Mouse (Mus musculus) stomach, embryonic 16.5 days (tissue): ENCODE measurements around the gene Ncf4. TPM values are rescaled to one million over a fixed set of nuclear protein-coding genes. Genes with fewer than 3 reads are reported as not detected.
A peak's percentile ranks its signal among the peaks of the same experiment; 100 is the strongest.

Source experiments
- ATAC-seq: fragments of 200-750 bp; cut with Nextera tagmentation; 2 replicates; pipeline ENCODE4 v1.8.0; 2017; ENCODE audit warnings: moderate number of reproducible peaks, moderate TSS enrichment; ENCODE audit not compliant: insufficient read depth, low FRiP score
- H3K27ac ChIP-seq: fragments of 300-500 bp; sonication (generic); 2 replicates; pipeline ENCODE4 v1.5.1; 2014; ENCODE audit warnings: low read length
- H3K27me3 ChIP-seq: fragments of 300-500 bp; sonication (generic); 2 replicates; pipeline ENCODE4 v1.6.1; 2014; ENCODE audit warnings: low read length, control low read depth, mixed read lengths; ENCODE audit not compliant: control insufficient read depth, insufficient read depth
- H3K36me3 ChIP-seq: fragments of 300-500 bp; sonication (generic); 2 replicates; pipeline ENCODE4 v1.6.1; 2014; ENCODE audit warnings: low read length; ENCODE audit not compliant: control insufficient read depth, insufficient read depth
- H3K4me1 ChIP-seq: fragments of 300-500 bp; sonication (generic); 2 replicates; pipeline ENCODE4 v1.6.1; 2014; ENCODE audit warnings: low read length, control low read depth, mixed read lengths; ENCODE audit not compliant: control insufficient read depth, insufficient read depth
- H3K4me2 ChIP-seq: fragments of 300-500 bp; sonication (generic); 2 replicates; pipeline ENCODE4 v1.6.1; 2014; ENCODE audit warnings: low read depth, low read length, mixed read lengths
- H3K4me3 ChIP-seq: fragments of 300-500 bp; sonication (generic); replicated peaks from 2 replicates; pipeline ENCODE4 v1.5.1; 2014; ENCODE audit warnings: mild to moderate bottlenecking, low read length
- H3K9ac ChIP-seq: fragments of 300-500 bp; sonication (generic); 2 replicates; pipeline ENCODE4 v1.6.1; 2014; ENCODE audit warnings: low read length
- H3K9me3 ChIP-seq: fragments of 300-500 bp; sonication (generic); replicated peaks from 2 replicates; pipeline ENCODE4 v1.6.1; 2016; ENCODE audit warnings: low read length, control low read depth; ENCODE audit not compliant: control insufficient read depth
- WGBS: fragments of 180-500 bp; shearing (Covaris S2); extraction: QIAGEN DNeasy Blood & Tissue Kit; methylation state at CpG from one replicate; pipeline ENCODE4 v1.1.7; 2014; 5-methylcytosine and 5-hydroxymethylcytosine counted together
- polyA plus RNA-seq: library from polyadenylated mRNA; unstranded; fragments of >200 nt; fragmentation: Nextera tagmentation; extraction: Ambion mirVana; gene quantifications from 2 replicates; pipeline ENCODE4 v1.2.1, GENCODE M21; 2015

Ncf4 gene
- polyA plus RNA-seq = 7.5 and 11.9 TPM in 2 replicates

GRCm38 (mm10) chr15:78244695-78245492, at the start of gene Ncf4:
Gene Ncf4 (plus strand): TSS chr15:78244801.
- ATAC-seq = no peak
- Histone ChIP-seq H3K9ac (peak within 1 kb of the TSS; percentile 35; the same call in 1 of the 2 replicates), H3K4me3 (no peak within 1 kb of the TSS), H3K9me3 (no peaks in the 10 kb centered on the region), H3K36me3 (no peaks in the 10 kb centered on the region), H3K4me1 (no peaks in the 10 kb centered on the region), H3K27ac (peak within 1 kb of the TSS; percentile 71; the same call in 1 of the 2 replicates), H3K4me2 (no peak within 1 kb of the TSS), H3K27me3 (no peaks in the 10 kb centered on the region)
- WGBS = 73% methylated on average over 7 of the region's 7 CpGs

- Histone ChIP-seq H3K36me3 (no peaks in the 10 kb centered on the region), H3K9ac (no peak overlapping the region), H3K4me1 (no peaks in the 10 kb centered on the region), H3K4me2 (no peak overlapping the region), H3K9me3 (no peaks in the 10 kb centered on the region), H3K4me3 (no peak overlapping the region), H3K27me3 (no peaks in the 10 kb centered on the region), H3K27ac (no peak overlapping the region)
- WGBS = 67% methylated on average over 28 of the region's 28 CpGs
- ATAC-seq = no peak
Measured at GRCm38 (mm10) chr15:78195096-78195880, 49.3 kb upstream of the Ncf4 start.

DNA sequence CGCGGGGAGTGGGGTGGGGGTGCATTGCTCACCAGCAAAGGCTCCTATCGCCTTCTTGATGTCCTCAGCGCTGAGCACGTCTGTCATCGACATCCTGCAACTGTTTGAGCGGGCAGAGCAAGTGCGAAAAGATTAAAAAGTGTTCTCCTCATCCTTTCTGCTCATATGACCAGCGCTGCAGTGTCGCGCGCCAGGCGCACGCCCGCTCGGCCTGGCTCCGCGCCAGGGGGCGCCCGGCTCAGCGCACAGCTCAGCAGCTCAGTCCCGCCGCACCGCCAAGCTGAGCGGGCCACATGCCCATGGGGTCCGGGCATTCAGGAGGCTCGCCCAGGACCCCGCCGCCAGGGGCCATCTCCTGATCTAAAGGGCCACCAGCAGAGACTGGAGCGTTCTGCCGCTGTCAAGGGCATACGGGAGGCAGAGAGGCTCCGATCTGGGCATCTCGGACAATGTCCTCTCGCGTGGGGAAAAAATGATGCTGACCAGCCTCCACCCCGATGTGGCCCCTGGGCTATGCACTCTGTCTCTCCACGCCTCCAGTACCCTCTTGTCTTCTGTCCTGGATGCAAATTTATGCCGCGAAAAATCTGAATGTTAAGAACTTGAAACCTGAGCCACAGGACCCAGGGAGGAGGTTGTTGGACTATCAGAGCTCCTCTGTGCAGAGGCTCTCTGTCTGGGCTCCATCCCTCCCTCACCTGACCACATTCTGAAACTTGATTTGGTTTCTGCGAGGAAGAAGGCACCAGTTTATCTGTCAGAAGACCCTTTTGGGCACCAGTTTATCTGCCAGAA, 40.4 kb upstream of the Ncf4 start:
- H3K36me3 ChIP-seq = no peaks in the 10 kb centered on the region
- peaks cover 34% of the 10 kb centered on the region for H3K27me3 ChIP-seq
- peak; percentile 71; the same call in 1 of the 2 replicates for ATAC-seq
- no peaks in the 10 kb centered on the region; the same call in 1 of the 2 replicates for H3K4me1 ChIP-seq
- peak overlapping the region; percentile 27 for H3K4me3 ChIP-seq
- no peak overlapping the region for H3K27ac ChIP-seq
- H3K9ac ChIP-seq = 0 out of 2 replicates have a peak overlapping the region, but pooled peaks have one; percentile 8
- 1% methylated on average over 41 of the region's 41 CpGs for WGBS
- H3K9me3 ChIP-seq = no peaks in the 10 kb centered on the region
- peak overlapping the region; percentile 48 for H3K4me2 ChIP-seq

- no peak overlapping the region for H3K4me2 ChIP-seq
- H3K36me3 ChIP-seq = no peaks in the 10 kb centered on the region
- no peak overlapping the region for H3K27ac ChIP-seq
- H3K27me3 ChIP-seq = peaks cover 34% of the 10 kb centered on the region
- no peak for ATAC-seq
- 44% methylated on average over 3 of the region's 3 CpGs for WGBS
- H3K4me3 ChIP-seq = no peak overlapping the region
- no peaks in the 10 kb centered on the region for H3K9me3 ChIP-seq
- no peaks in the 10 kb centered on the region; the same call in 1 of the 2 replicates for H3K4me1 ChIP-seq
- H3K9ac ChIP-seq = no peak overlapping the region
Measured at GRCm38 (mm10) chr15:78205192-78205591, 39.4 kb upstream of the Ncf4 start.

- no peaks in the 10 kb centered on the region for H3K36me3 ChIP-seq
- H3K9me3 ChIP-seq = no peaks in the 10 kb centered on the region
- H3K4me2 ChIP-seq = no peak within 1 kb of the TSS
- 81% methylated on average over 7 of the region's 7 CpGs for WGBS
- ATAC-seq = no peak
- H3K27me3 ChIP-seq = peaks cover 34% of the 10 kb centered on the region
- H3K9ac ChIP-seq = no peak within 1 kb of the TSS
- H3K4me1 ChIP-seq = no peaks in the 10 kb centered on the region; the same call in 1 of the 2 replicates
- no peak within 1 kb of the TSS for H3K27ac ChIP-seq
- no peak within 1 kb of the TSS for H3K4me3 ChIP-seq
Measured at GRCm38 (mm10) chr15:78206312-78206711, 38.3 kb upstream of the Ncf4 start, which contains the start of gene Pvalb. Gene Pvalb (minus strand): TSS chr15:78206400.

- H3K27ac ChIP-seq = no peak overlapping the region
- ATAC-seq = no peak
- WGBS = 85% methylated on average over 4 of the region's 4 CpGs
Measured at GRCm38 (mm10) chr15:78210203-78210602, 34.4 kb upstream of the Ncf4 start.

GRCm38 (mm10) chr15:78211367-78211766, 33.2 kb upstream of the Ncf4 start:
- H3K4me1 ChIP-seq = no peaks in the 10 kb centered on the region
- H3K27ac ChIP-seq = no peak overlapping the region
- no peak overlapping the region for H3K4me3 ChIP-seq
- H3K9me3 ChIP-seq = no peaks in the 10 kb centered on the region
- H3K4me2 ChIP-seq = no peak overlapping the region
- no peaks in the 10 kb centered on the region for H3K27me3 ChIP-seq
- H3K9ac ChIP-seq = no peak overlapping the region
- 75% methylated on average over 8 of the region's 8 CpGs for WGBS
- H3K36me3 ChIP-seq = no peaks in the 10 kb centered on the region
- no peak for ATAC-seq

More at GRCm38 (mm10) chr15:78210203-78210602, 34.4 kb upstream of the Ncf4 start:
- Histone ChIP-seq H3K36me3 (no peaks in the 10 kb centered on the region), H3K4me3 (no peak overlapping the region), H3K9ac (no peak overlapping the region), H3K4me1 (no peaks in the 10 kb centered on the region), H3K27me3 (peaks cover 7% of the 10 kb centered on the region), H3K4me2 (no peak overlapping the region), H3K9me3 (no peaks in the 10 kb centered on the region)

DNA sequence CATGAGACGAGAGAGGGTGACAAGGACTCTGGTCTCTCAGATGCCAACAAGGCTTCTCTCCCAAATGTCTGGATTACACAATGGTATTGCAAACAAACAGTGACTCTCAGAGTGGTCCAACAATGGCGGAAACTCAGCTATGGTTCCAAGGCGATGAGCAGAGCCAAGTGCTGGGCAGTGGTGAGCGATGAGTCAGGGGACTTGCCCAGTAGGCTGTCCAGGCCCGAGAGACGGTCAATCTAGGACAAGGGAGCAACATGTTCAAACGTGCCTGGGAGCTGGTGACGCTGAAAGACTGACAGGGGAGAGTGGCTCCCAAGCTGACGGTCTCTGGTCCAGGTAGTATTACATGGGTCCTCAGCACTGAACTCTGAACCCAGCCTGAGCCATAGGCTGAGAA, 29.3 kb upstream of the Ncf4 start:
- Histone ChIP-seq H3K36me3 (no peaks in the 10 kb centered on the region), H3K27me3 (no peaks in the 10 kb centered on the region), H3K9me3 (peaks cover 3% of the 10 kb centered on the region; the same call in 1 of the 2 replicates), H3K4me1 (no peaks in the 10 kb centered on the region), H3K27ac (no peak overlapping the region), H3K4me3 (no peak overlapping the region), H3K9ac (no peak overlapping the region), H3K4me2 (no peak overlapping the region)
- 76% methylated on average over 9 of the region's 9 CpGs for WGBS
- ATAC-seq = no peak
